In the genomic region with DNA sequence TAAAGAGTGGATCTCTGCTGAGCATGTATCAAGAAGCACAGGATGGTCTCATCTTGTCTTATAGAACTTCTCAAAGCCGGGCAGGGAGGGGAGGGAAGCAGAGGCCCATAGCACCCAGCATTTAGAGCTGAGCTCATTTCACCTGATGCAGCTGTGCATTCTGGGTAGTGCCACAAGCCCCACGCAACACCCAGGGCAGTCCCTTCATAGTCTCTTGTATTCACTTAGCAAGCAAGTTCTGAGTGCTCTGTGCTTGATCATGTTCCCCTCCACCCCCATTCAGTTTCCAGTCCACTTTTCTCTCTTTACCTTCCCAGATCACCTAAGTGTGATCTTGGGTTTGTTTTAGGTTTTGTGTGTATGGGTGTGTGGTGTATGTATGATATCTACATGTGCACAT, we compare ENCODE assay signal across 29 mouse cellular contexts. TPM values are rescaled to one million over a fixed set of nuclear protein-coding genes. Genes with fewer than 3 reads are reported as not detected.
A peak's percentile ranks its signal among the peaks of the same experiment; 100 is the strongest.
DNase-seq lines count a peak whose midpoint lies in the region; ATAC-seq and TF ChIP-seq lines count a peak whose summit lies in the region.
"Had no signal": no experiment of that assay in that cellular context is flagged by ENCODE, and none has a peak within 500 bp of the region (broad histone marks: within the 10 kb centered on the region; RNA-seq: fewer than 3 reads in every experiment).

No protein-coding gene starts in this region.

- H3K9me3 ChIP-seq in CH12.LX (replicated peaks; ENCODE audit: low read length): no peaks in the 10 kb centered on the region
- H3K9me3 ChIP-seq in forebrain, embryonic 10.5 days: no peaks in the 10 kb centered on the region
- H3K9me3 ChIP-seq: embryonic facial prominence, embryonic 12.5 days; embryonic facial prominence, embryonic 15.5 days; heart, embryonic 13.5 days; intestine, embryonic 15.5 days had no signal

- peak; percentile 77 for TF ChIP-seq EP300 in CH12.LX (IDR thresholded peaks at IDR 0.05; ENCODE audit: low read length)

- peaks cover 0 to 10% of the 10 kb centered on the region in 2 experiments for H3K36me3 ChIP-seq in CH12.LX (replicated peaks in 1 of 2; ENCODE audit: control insufficient read depth in 1 of 2, insufficient read depth in 1 of 2, low read length in 1 of 2)
- 0 out of 2 replicates have a peak, but pooled peaks cover 3% of the 10 kb centered on the region for H3K36me3 ChIP-seq in forebrain, embryonic 10.5 days (replicated peaks)
- H3K36me3 ChIP-seq: embryonic facial prominence, embryonic 12.5 days; embryonic facial prominence, embryonic 15.5 days; heart, embryonic 13.5 days; intestine, embryonic 15.5 days had no signal

- peaks cover 2% of the 10 kb centered on the region for H3K79me2 ChIP-seq in CH12.LX (replicated peaks; ENCODE audit: control insufficient read depth, extremely low read depth, insufficient read depth, poor library complexity, severe bottlenecking)

- H3K4me3 ChIP-seq in CH12.LX (replicated peaks in 1 of 3; ENCODE audit: low read depth in 2 of 3, low read length in 2 of 3, poor library complexity in 1 of 3): peak overlapping the region in 2 of 3 experiments; percentile 5 to 11
- no peak overlapping the region for H3K4me3 ChIP-seq in forebrain, embryonic 10.5 days
- H3K4me3 ChIP-seq: embryonic facial prominence, embryonic 12.5 days; embryonic facial prominence, embryonic 15.5 days; gastrocnemius, adult 2 months; heart, embryonic 13.5 days; intestine, embryonic 15.5 days had no signal

- dilution Hi-C loops in CH12.LX (cut with MboI; ENCODE audit: extremely low pct_ligation_motif_present, extremely low pct_unique_long_range_greater_than_20kb, low sequenced_read_pairs): no loop called here

- peak; percentile 61; the same call in 1 of the 2 replicates for TF ChIP-seq POLR2A in CH12.LX (IDR thresholded peaks at IDR 0.05; ENCODE audit: low read depth, low read length)

- 88% methylated on average over 2 of the region's 2 CpGs for WGBS in forebrain, embryonic 10.5 days

- in situ Hi-C loops in CH12.LX (cut with MboI; ENCODE audit: low pct_ligation_motif_present, low pct_unique_long_range_greater_than_20kb, low sequenced_read_pairs): no loop called here

- ATAC-seq in CD4-positive, CD25-positive, alpha-beta regulatory T cell, adult 4 months: no peak
- ATAC-seq in monocyte, adult 5-6 weeks (replicated peaks; ENCODE audit: insufficient number of reproducible peaks, low FRiP score, low TSS enrichment, poor library complexity, severe bottlenecking): no peak
- ATAC-seq: forebrain, embryonic 14.5 days; forebrain, postnatal 0 days; hindbrain, postnatal 0 days; intestine, embryonic 15.5 days had no signal

- peak overlapping the region; percentile 99 for H3K27ac ChIP-seq in CH12.LX (ENCODE audit: insufficient read depth, low read depth)
- H3K27ac ChIP-seq in forebrain, embryonic 10.5 days: no peak overlapping the region
- H3K27ac ChIP-seq: embryonic facial prominence, embryonic 12.5 days; gastrocnemius, adult 2 months; heart, embryonic 13.5 days; hindbrain, embryonic 14.5 days; hindbrain, postnatal 0 days had no signal

- H3K9ac ChIP-seq in CH12.LX (ENCODE audit: insufficient read depth, low read depth): peak overlapping the region; percentile 68
- H3K9ac ChIP-seq: embryonic facial prominence, embryonic 12.5 days; embryonic facial prominence, embryonic 15.5 days; forebrain, postnatal 0 days; heart, embryonic 13.5 days; hindbrain, embryonic 14.5 days; intestine, embryonic 15.5 days had no signal

- peaks cover 25 to 77% of the 10 kb centered on the region in 2 experiments for H3K4me1 ChIP-seq in CH12.LX (ENCODE audit: control insufficient read depth in 1 of 2, insufficient read depth in 2 of 2)
- H3K4me1 ChIP-seq in forebrain, embryonic 10.5 days: peaks cover 16% of the 10 kb centered on the region; the same call in 1 of the 2 replicates

- H3K4me2 ChIP-seq in CH12.LX (ENCODE audit: insufficient read depth, low read depth, poor library complexity, severe bottlenecking): peak overlapping the region; percentile 62
- H3K4me2 ChIP-seq: embryonic facial prominence, embryonic 12.5 days; embryonic facial prominence, embryonic 15.5 days; heart, embryonic 13.5 days; hindbrain, embryonic 14.5 days; intestine, embryonic 15.5 days had no signal

- peak; percentile 66 for DNase-seq in CD4-positive, CD25-positive, alpha-beta regulatory T cell, adult 2 months (ENCODE audit: low read depth, low spot score)
- DNase-seq in CH12.LX (ENCODE audit: extremely low read depth): peak; percentile 92
- DNase-seq in induced T-regulatory cell, adult 2 months (ENCODE audit: low read depth): peak; percentile 80
- peak; percentile 27 for DNase-seq in naive thymus-derived CD4-positive, alpha-beta T cell, adult 2 months (ENCODE audit: low read depth)
- DNase-seq in forebrain, embryonic 10.5 days (ENCODE audit: extremely low spot score, low spot score): no peak
- DNase-seq in layer of hippocampus, adult 9-11 months: no peak
- DNase-seq: adrenal gland, postnatal 10 days; adrenal gland, postnatal 36 days; B cell, adult 2 months; cerebellum, adult 18-20 months; cerebellum, adult 9-10 months; cerebellum, postnatal 14 days; forebrain, postnatal 0 days; gastrocnemius, adult 2 months; gastrocnemius, postnatal 14 days; heart, adult 18-20 months; heart, postnatal 14 days; heart, postnatal 4 days; kidney, adult 11 months had no signal

- no peaks in the 10 kb centered on the region for H3K27me3 ChIP-seq in CH12.LX (replicated peaks)
- no peaks in the 10 kb centered on the region for H3K27me3 ChIP-seq in forebrain, embryonic 10.5 days (ENCODE audit: poor library complexity, severe bottlenecking)
- H3K27me3 ChIP-seq: embryonic facial prominence, embryonic 12.5 days; embryonic facial prominence, embryonic 15.5 days; heart, embryonic 13.5 days; intestine, embryonic 15.5 days had no signal

- TF ChIP-seq RAD21 in CH12.LX (IDR thresholded peaks at IDR 0.05; ENCODE audit: low read depth, low read length): no peak

- TF ChIP-seq CTCF in CH12.LX (conservative IDR thresholded peaks at IDR 0.05 in 1 of 2, IDR thresholded peaks at IDR 0.05 in 1 of 2; ENCODE audit: low read depth in 2 of 2, low read length in 2 of 2): no peak

TF ChIP-seq in CH12.LX, 34 proteins besides CTCF, POLR2A, EP300 and RAD21 (continues in another document):
- TF ChIP-seq ZKSCAN1 (IDR thresholded peaks at IDR 0.05; ENCODE audit: borderline replicate concordance, low read depth, low read length): no peak
- TF ChIP-seq JUN (IDR thresholded peaks at IDR 0.05; ENCODE audit: insufficient read depth, low read depth, low read length): peak; percentile 64
- TF ChIP-seq UBTF (IDR thresholded peaks at IDR 0.05; ENCODE audit: low read depth, low read length): no peak
- TF ChIP-seq IRF4 (IDR thresholded peaks at IDR 0.05; ENCODE audit: low read depth, low read length): peak; percentile 85
- no peak for TF ChIP-seq CHD1 (IDR thresholded peaks at IDR 0.05; ENCODE audit: low read depth, low read length)
- TF ChIP-seq MAFK (IDR thresholded peaks at IDR 0.05; ENCODE audit: insufficient replicate concordance, low read length): peak; percentile 68; the same call in 1 of the 2 replicates
- peak; percentile 39; the same call in 1 of the 2 replicates for TF ChIP-seq HCFC1 (IDR thresholded peaks at IDR 0.05; ENCODE audit: low read depth, low read length)
- no peak for TF ChIP-seq USF1 (IDR thresholded peaks at IDR 0.05; ENCODE audit: low read depth, low read length)
- no peak for TF ChIP-seq E2F4 (IDR thresholded peaks at IDR 0.05; ENCODE audit: insufficient replicate concordance, low read depth, low read length)
- peak; percentile 70; the same call in 1 of the 2 replicates for TF ChIP-seq JUND (conservative IDR thresholded peaks at IDR 0.05; ENCODE audit: low read depth, low read length)
- peak; percentile 79 for TF ChIP-seq NELFE (IDR thresholded peaks at IDR 0.05; ENCODE audit: low read depth, low read length)
- peak; percentile 43; the same call in 1 of the 2 replicates for TF ChIP-seq ZMIZ1 (IDR thresholded peaks at IDR 0.05; ENCODE audit: low read depth, low read length)
- no peak for TF ChIP-seq ZNF384 (IDR thresholded peaks at IDR 0.05; ENCODE audit: low read depth, low read length)
- TF ChIP-seq ETS1 (conservative IDR thresholded peaks at IDR 0.05; ENCODE audit: low read depth, low read length): peak; percentile 73
- peak; percentile 62 for TF ChIP-seq BHLHE40 (IDR thresholded peaks at IDR 0.05; ENCODE audit: low read depth, low read length)
- no peak for TF ChIP-seq GABPA (IDR thresholded peaks at IDR 0.05; ENCODE audit: insufficient replicate concordance, low read depth, low read length)
- no peak for TF ChIP-seq MAX (IDR thresholded peaks at IDR 0.05; ENCODE audit: low read length)
- TF ChIP-seq TCF12 (IDR thresholded peaks at IDR 0.05; ENCODE audit: low read depth, low read length): peak; percentile 88
- TF ChIP-seq NRF1 (IDR thresholded peaks at IDR 0.05; ENCODE audit: low read depth, low read length): no peak
- no peak; the same call in none of the 2 replicates for TF ChIP-seq MAZ (IDR thresholded peaks at IDR 0.05; ENCODE audit: low read depth, low read length)
- TF ChIP-seq USF2 (conservative IDR thresholded peaks at IDR 0.05; ENCODE audit: low read depth, low read length): no peak
- TF ChIP-seq MXI1 (IDR thresholded peaks at IDR 0.05; ENCODE audit: low read depth, low read length): no peak; the same call in none of the 2 replicates
- no peak for TF ChIP-seq KAT2A (IDR thresholded peaks at IDR 0.05; ENCODE audit: insufficient replicate concordance, low read length)
- TF ChIP-seq CHD2 (IDR thresholded peaks at IDR 0.05; ENCODE audit: low read length): peak; percentile 72
- TF ChIP-seq SIN3A (IDR thresholded peaks at IDR 0.05; ENCODE audit: low read length): no peak
- peak; percentile 38; the same call in 1 of the 2 replicates for TF ChIP-seq ELF1 (IDR thresholded peaks at IDR 0.05; ENCODE audit: low read depth, low read length)
- peak; percentile 86 for TF ChIP-seq MYC (IDR thresholded peaks at IDR 0.05; ENCODE audit: low read depth, low read length)
- no peak for TF ChIP-seq PAX5 (IDR thresholded peaks at IDR 0.05; ENCODE audit: low read length)
- peak; percentile 90; the same call in 1 of the 2 replicates for TF ChIP-seq TBP (conservative IDR thresholded peaks at IDR 0.05; ENCODE audit: low read depth, low read length)
- peak; percentile 80 for TF ChIP-seq MEF2A (IDR thresholded peaks at IDR 0.05; ENCODE audit: borderline replicate concordance, low read depth, low read length)
- TF ChIP-seq RCOR1 (conservative IDR thresholded peaks at IDR 0.05; ENCODE audit: low read depth, low read length): peak; percentile 77; the same call in 1 of the 2 replicates

RNA-seq across cellular contexts. Expression of a gene that starts 56.1 kb away (rescaled TPM):
- not detected for polyA plus RNA-seq in CD4-positive, CD25-positive, alpha-beta regulatory T cell, adult 4 months (2017; shearing (Covaris generic))
- total RNA-seq in CH12.LX (2012; rRNA removed) (not detected in 2 replicates), CH12.LX (2014; rRNA removed) (not detected in 2 replicates)
- polyA plus RNA-seq in CH12.LX (2012; ENCODE audit: insufficient read length, low read depth): not detected in 2 replicates
- total RNA-seq in monocyte, adult 5-6 weeks (2017): not detected in 3 replicates
- polyA plus RNA-seq in forebrain, embryonic 10.5 days (2016; fragmentation: Nextera tagmentation; extraction: Ambion mirVana): 0.95 and 1.1 TPM in 2 replicates
- total RNA-seq: common myeloid progenitor, adult 5-6 weeks; gastrocnemius, adult 2 months; gastrocnemius, postnatal 14 days; heart, adult 18-20 months had no signal

Comparison
In these comparisons a context has a peak if more than half of its experiments do, and no peak if none do; other contexts are left out.
1. DNase-seq: peak in CD4-positive, CD25-positive, alpha-beta regulatory T cell, adult 2 months (single experiment), CH12.LX (single experiment), induced T-regulatory cell, adult 2 months (single experiment) and naive thymus-derived CD4-positive, alpha-beta T cell, adult 2 months (single experiment); none in forebrain, embryonic 10.5 days (single experiment) and layer of hippocampus, adult 9-11 months (single experiment).